Mouse (Mus musculus) cerebellum, adult 11 months (tissue): Measurements from ENCODE around the gene Krtap5-4.
"Not testable (repeated sequence)": the region's sequence is repeated elsewhere in the genome, so short reads cannot be mapped to it uniquely, and the experiment has no call there.

Experiments
- DNase-seq: peaks from one replicate; pipeline ENCODE4 v3.0.0; 2022

Gene Krtap5-4

GRCm38 (mm10) chr7:142303249-142303648, at the start of gene Krtap5-4:
Gene Krtap5-4 (plus strand): TSS chr7:142303549.
- no peak for DNase-seq

GRCm38 (mm10) chr7:142255517-142255916, 47.8 kb upstream of the Krtap5-4 start:
- no peak for DNase-seq

GRCm38 (mm10) chr7:142258254-142258653, 45.1 kb upstream of the Krtap5-4 start, which contains the start of gene Gm2431:
Gene Gm2431 (minus strand): TSS chr7:142258354.
- DNase-seq: not testable (repeated sequence)

DNA sequence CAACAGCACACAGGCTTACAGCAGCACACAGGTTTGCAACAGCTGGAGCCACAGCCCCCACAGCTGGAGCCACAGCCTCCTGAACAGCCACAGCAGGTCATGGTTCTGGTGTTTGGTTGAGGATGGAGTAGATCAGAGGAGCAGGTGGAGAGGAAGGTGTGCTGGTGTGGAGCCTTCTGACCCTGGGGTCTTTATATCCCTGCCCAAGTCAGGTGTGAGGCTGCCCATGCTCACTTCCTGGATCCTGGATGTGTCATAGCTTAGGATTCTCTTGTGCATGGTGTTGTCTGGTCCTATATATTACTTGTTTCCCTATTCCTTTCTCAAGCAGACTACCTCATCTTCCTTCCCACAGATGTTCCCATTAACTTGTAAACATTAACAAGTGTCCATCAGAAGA, 29.1 kb upstream of the Krtap5-4 start, which contains the start of gene Gm4559:
Gene Gm4559 (minus strand): TSS at position 101 of the 400 bp plus-strand sequence.
- DNase-seq: not testable (repeated sequence)

DNA sequence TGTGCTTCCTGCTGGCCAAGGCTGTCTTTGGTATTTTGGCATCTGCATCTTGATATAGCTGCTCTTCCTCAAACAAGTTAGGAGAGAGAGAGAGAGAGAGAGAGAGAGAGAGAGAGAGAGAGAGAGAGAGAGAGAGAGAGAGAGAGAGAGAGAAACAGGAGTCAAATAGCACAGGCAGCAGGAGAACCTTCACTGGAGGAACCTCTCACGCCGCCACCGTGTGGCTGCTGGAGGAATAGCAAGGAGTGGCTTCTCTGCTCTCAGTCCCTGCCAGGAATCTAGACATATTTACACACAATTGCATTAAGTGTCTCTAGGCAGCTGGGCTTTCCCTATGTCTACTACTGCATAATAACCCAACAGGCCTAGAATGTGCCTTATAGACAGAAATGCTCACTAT, 25.2 kb upstream of the Krtap5-4 start:
- peak; percentile 56 for DNase-seq

GRCm38 (mm10) chr7:142279291-142279690, 24.1 kb upstream of the Krtap5-4 start:
- DNase-seq: not testable (repeated sequence)

- DNase-seq: not testable (repeated sequence)
Measured at GRCm38 (mm10) chr7:142282847-142283246, 20.5 kb upstream of the Krtap5-4 start.

DNA sequence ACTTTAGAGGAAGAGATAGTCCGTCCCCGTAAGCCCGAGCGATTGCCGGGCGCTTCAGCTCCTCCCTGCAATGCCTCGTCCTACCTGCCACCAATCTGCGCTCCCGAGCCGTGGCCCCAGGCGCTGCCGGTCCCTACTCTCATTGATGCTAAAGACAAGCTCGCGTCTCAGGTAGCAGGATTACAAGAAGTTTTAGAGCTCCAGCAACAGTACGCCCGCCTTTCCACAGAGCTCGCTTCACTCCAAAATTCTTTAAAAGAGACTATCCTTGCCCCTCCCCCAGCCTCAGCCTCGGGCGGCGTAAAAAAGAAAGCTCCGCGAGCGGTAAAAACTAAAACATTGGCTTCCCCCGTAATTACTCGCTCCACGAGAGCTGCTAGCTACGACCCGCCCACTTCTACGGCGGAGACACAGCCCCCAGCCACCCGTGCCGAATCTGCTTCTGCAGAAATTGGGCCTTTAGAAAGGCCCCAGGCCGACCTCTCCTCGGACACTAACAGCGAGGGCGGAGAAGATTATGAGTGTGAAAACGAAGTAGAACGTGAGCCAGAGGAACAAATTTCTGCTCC, 19.2 kb upstream of the Krtap5-4 start:
- peak; percentile 38 for DNase-seq

GRCm38 (mm10) chr7:142284615-142285080, 18.7 kb upstream of the Krtap5-4 start:
- peak; percentile 89 for DNase-seq

GRCm38 (mm10) chr7:142285130-142285835, 18.1 kb upstream of the Krtap5-4 start:
- DNase-seq: peak; percentile 34

DNA sequence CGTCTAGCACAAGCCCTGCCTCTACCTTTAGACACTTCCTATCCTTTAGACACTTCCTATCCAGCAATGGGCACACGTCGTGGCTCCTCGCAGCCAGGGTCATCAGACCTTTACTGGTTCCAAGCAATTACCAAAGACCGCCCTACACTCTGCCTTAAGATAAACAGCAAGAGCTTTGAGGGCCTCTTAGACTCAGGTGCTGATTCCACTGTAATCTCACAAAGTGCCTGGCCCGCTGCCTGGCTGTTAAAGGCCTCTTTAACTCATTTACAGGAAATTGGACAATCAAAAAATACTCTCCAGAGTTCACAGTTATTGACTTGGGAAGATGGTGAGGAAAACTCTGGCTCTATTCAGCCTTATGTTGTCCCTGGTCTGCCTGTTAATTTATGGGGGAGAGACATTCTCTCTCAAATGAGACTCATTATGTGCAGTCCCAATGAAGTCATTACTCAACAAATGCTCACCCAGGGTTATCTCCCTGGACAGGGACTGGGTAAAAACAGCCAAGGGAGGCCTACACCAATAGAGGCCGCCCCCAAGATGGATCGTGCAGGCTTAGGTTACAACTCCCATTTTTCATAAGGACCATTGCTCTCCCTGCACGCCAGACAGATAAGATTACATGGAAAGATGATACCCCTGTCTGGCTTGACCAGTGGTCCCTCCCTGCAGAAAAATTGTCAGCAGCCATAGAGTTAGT, 17.3 kb upstream of the Krtap5-4 start:
- DNase-seq: not testable (repeated sequence)

- not testable (repeated sequence) for DNase-seq
Measured at GRCm38 (mm10) chr7:142293851-142294250, 9.5 kb upstream of the Krtap5-4 start.

DNA sequence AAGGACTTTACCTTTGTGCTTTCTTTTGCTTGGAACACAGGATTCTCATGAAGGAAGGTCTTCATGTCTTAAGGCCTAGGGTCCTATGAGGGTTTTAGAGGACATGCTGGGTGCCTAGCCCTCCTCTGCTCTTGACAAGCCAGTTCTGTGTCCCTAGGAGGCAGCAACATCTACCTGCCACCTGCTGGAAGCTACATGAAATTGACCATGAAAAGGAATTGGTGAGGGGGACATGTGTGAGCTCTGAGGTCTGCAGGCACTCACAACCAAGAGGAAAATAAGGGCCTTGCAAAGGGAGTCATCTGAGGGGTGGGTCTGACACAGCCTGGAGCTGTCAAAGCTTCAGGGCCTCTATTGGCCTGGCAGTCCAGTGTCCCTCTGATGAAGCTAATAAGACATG, 7.9 kb upstream of the Krtap5-4 start:
- DNase-seq: no peak

GRCm38 (mm10) chr7:142296108-142296507, 7.2 kb upstream of the Krtap5-4 start:
- not testable (repeated sequence) for DNase-seq

DNA sequence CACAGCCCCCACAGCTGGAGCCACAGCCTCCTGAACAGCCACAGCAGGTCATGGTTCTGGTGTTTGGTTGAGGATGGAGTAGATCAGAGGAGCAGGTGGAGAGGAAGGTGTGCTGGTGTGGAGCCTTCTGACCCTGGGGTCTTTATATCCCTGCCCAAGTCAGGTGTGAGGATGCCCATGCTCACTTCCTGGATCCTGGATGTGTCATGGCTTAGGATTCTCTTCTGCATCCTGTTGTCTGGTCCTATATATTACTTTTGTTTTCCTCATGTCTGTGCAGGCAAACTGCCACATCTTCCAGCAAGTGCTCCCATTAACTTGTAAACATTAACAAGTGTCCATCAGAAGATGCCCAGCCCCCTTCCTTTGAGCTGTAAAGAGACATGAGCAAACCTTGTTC, 6.3 kb upstream of the Krtap5-4 start, which contains the start of gene Krtap5-1:
Gene Krtap5-1 (minus strand): TSS at position 101 of the 400 bp plus-strand sequence.
- not testable (repeated sequence) for DNase-seq

DNA sequence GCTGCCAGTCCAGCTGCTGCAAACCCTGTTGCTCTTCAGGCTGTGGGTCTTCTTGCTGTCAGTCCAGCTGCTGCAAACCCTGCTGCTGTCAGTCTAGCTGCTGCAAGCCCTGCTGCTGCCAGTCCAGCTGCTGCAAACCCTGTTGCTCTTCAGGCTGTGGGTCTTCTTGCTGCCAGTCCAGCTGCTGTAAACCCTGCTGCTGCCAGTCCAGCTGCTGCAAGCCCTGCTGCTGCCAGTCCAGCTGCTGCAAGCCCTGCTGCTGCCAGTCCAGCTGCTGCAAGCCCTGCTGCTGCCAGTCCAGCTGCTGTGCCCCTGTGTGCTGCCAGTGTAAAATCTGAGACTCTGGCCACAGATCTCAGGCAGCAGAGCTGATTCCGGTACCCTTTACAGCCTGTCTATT, 580 bp downstream of the Krtap5-4 start:
- DNase-seq: not testable (repeated sequence)

GRCm38 (mm10) chr7:142314600-142315285, 11.4 kb downstream of the Krtap5-4 start:
- no peak for DNase-seq

GRCm38 (mm10) chr7:142316558-142316957, 13.2 kb downstream of the Krtap5-4 start:
- no peak for DNase-seq

GRCm38 (mm10) chr7:142317216-142317615, 13.9 kb downstream of the Krtap5-4 start:
- no peak for DNase-seq

DNA sequence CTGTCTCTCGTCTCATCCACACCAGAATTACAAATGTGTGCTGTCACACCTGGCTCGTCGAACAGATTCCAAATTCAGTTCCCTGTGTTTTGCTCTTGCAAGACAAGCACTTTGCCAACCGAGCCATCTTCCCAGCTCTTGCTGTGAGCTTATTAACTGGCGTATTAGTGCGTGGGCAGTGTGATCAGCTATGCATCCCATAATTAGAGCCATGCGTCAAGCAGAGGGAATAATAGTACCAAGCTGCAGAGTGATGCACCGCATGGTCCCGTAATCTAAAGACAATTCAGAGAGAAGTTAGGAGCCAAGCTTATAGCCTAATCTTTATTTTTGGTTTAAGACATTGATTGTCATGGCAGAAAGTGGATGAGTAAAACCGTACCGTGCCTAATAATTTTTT, 15.8 kb downstream of the Krtap5-4 start:
- no peak for DNase-seq

GRCm38 (mm10) chr7:142320906-142321305, 17.6 kb downstream of the Krtap5-4 start:
- DNase-seq: no peak

GRCm38 (mm10) chr7:142321637-142322306, 18.4 kb downstream of the Krtap5-4 start:
- not testable (repeated sequence) for DNase-seq
